Mouse (Mus musculus): ENCODE data around the gene Galnt11. TPM values are rescaled to one million over a fixed set of nuclear protein-coding genes. Genes with fewer than 3 reads are reported as not detected.
"Not testable (repeated sequence)": the region's sequence is repeated elsewhere in the genome, so short reads cannot be mapped to it uniquely, and the experiment has no call there.

Gene Galnt11
- polyA plus RNA-seq, 1 experiment = 10.5 TPM

GRCm38 (mm10) chr5:25224377-25224776, 2.7 kb downstream of the Galnt11 start:
- H3K4me3 ChIP-seq (ENCODE audit: insufficient read depth, low read depth, low read length); H3K27ac ChIP-seq (replicated peaks; ENCODE audit: low read depth, low read length); H3K4me1 ChIP-seq (ENCODE audit: control insufficient read depth, insufficient read depth, insufficient read length, low read length): not testable (repeated sequence)

GRCm38 (mm10) chr5:25243101-25243500, 21.4 kb downstream of the Galnt11 start:
- Histone ChIP-seq H3K4me3 (ENCODE audit: insufficient read depth, low read depth, low read length) (no peak overlapping the region), H3K4me1 (ENCODE audit: control insufficient read depth, insufficient read depth, insufficient read length, low read length) (no peaks in the 10 kb centered on the region), H3K27ac (replicated peaks; ENCODE audit: low read depth, low read length) (no peak overlapping the region)

GRCm38 (mm10) chr5:25245806-25246472, 24.2 kb downstream of the Galnt11 start:
- Histone ChIP-seq H3K4me1 (ENCODE audit: control insufficient read depth, insufficient read depth, insufficient read length, low read length) (no peaks in the 10 kb centered on the region), H3K27ac (replicated peaks; ENCODE audit: low read depth, low read length) (no peak overlapping the region), H3K4me3 (ENCODE audit: insufficient read depth, low read depth, low read length) (no peak overlapping the region)

- H3K27ac ChIP-seq (replicated peaks; ENCODE audit: low read depth, low read length) = no peak overlapping the region
- no peaks in the 10 kb centered on the region for H3K4me1 ChIP-seq (ENCODE audit: control insufficient read depth, insufficient read depth, insufficient read length, low read length)
Observed at GRCm38 (mm10) chr5:25246473-25246865, 24.8 kb downstream of the Galnt11 start.

GRCm38 (mm10) chr5:25247036-25247435, 25.3 kb downstream of the Galnt11 start:
- Histone ChIP-seq H3K27ac (replicated peaks; ENCODE audit: low read depth, low read length) (no peak overlapping the region), H3K4me3 (ENCODE audit: insufficient read depth, low read depth, low read length) (no peak overlapping the region), H3K4me1 (ENCODE audit: control insufficient read depth, insufficient read depth, insufficient read length, low read length) (no peaks in the 10 kb centered on the region)

More at GRCm38 (mm10) chr5:25246473-25246865, 24.8 kb downstream of the Galnt11 start:
- H3K4me3 ChIP-seq (ENCODE audit: insufficient read depth, low read depth, low read length) = no peak overlapping the region

- no peak overlapping the region for H3K27ac ChIP-seq (replicated peaks; ENCODE audit: low read depth, low read length)
- no peaks in the 10 kb centered on the region for H3K4me1 ChIP-seq (ENCODE audit: control insufficient read depth, insufficient read depth, insufficient read length, low read length)
- no peak overlapping the region for H3K4me3 ChIP-seq (ENCODE audit: insufficient read depth, low read depth, low read length)
Observed at GRCm38 (mm10) chr5:25252423-25252822, 30.7 kb downstream of the Galnt11 start.

GRCm38 (mm10) chr5:25252825-25253544, 31.3 kb downstream of the Galnt11 start:
- no peak overlapping the region for H3K27ac ChIP-seq (replicated peaks; ENCODE audit: low read depth, low read length)
- no peaks in the 10 kb centered on the region for H3K4me1 ChIP-seq (ENCODE audit: control insufficient read depth, insufficient read depth, insufficient read length, low read length)
- H3K4me3 ChIP-seq (ENCODE audit: insufficient read depth, low read depth, low read length) = no peak overlapping the region

- Histone ChIP-seq H3K27ac (replicated peaks; ENCODE audit: low read depth, low read length) (no peak overlapping the region), H3K4me1 (ENCODE audit: control insufficient read depth, insufficient read depth, insufficient read length, low read length) (no peaks in the 10 kb centered on the region), H3K4me3 (ENCODE audit: insufficient read depth, low read depth, low read length) (no peak overlapping the region)
Observed at GRCm38 (mm10) chr5:25254491-25254890, 32.8 kb downstream of the Galnt11 start.

- Histone ChIP-seq H3K4me3 (ENCODE audit: insufficient read depth, low read depth, low read length) (no peak overlapping the region), H3K27ac (replicated peaks; ENCODE audit: low read depth, low read length) (no peak overlapping the region), H3K4me1 (ENCODE audit: control insufficient read depth, insufficient read depth, insufficient read length, low read length) (no peaks in the 10 kb centered on the region)
Observed at GRCm38 (mm10) chr5:25256686-25257085, 35.0 kb downstream of the Galnt11 start.

- H3K27ac ChIP-seq (replicated peaks; ENCODE audit: low read depth, low read length) = no peak overlapping the region
- H3K4me1 ChIP-seq (ENCODE audit: control insufficient read depth, insufficient read depth, insufficient read length, low read length) = no peaks in the 10 kb centered on the region
- no peak overlapping the region for H3K4me3 ChIP-seq (ENCODE audit: insufficient read depth, low read depth, low read length)
Observed at GRCm38 (mm10) chr5:25261452-25261851, 39.7 kb downstream of the Galnt11 start.

- Histone ChIP-seq H3K4me1 (ENCODE audit: control insufficient read depth, insufficient read depth, insufficient read length, low read length) (no peaks in the 10 kb centered on the region), H3K4me3 (ENCODE audit: insufficient read depth, low read depth, low read length) (no peak overlapping the region), H3K27ac (replicated peaks; ENCODE audit: low read depth, low read length) (no peak overlapping the region)
Observed at GRCm38 (mm10) chr5:25262266-25262665, 40.6 kb downstream of the Galnt11 start.

GRCm38 (mm10) chr5:25268258-25268888, 46.7 kb downstream of the Galnt11 start:
- Histone ChIP-seq H3K27ac (replicated peaks; ENCODE audit: low read depth, low read length) (no peak overlapping the region), H3K4me1 (ENCODE audit: control insufficient read depth, insufficient read depth, insufficient read length, low read length) (no peaks in the 10 kb centered on the region), H3K4me3 (ENCODE audit: insufficient read depth, low read depth, low read length) (no peak overlapping the region)

- H3K27ac ChIP-seq (replicated peaks; ENCODE audit: low read depth, low read length) = no peak overlapping the region
- no peaks in the 10 kb centered on the region for H3K4me1 ChIP-seq (ENCODE audit: control insufficient read depth, insufficient read depth, insufficient read length, low read length)
- H3K4me3 ChIP-seq (ENCODE audit: insufficient read depth, low read depth, low read length) = no peak overlapping the region
Observed at GRCm38 (mm10) chr5:25275629-25276028, 53.9 kb downstream of the Galnt11 start.

GRCm38 (mm10) chr5:25276365-25276764, 54.7 kb downstream of the Galnt11 start:
- H3K27ac ChIP-seq (replicated peaks; ENCODE audit: low read depth, low read length) = no peak overlapping the region

GRCm38 (mm10) chr5:25283988-25284387, 62.3 kb downstream of the Galnt11 start:
- H3K27ac ChIP-seq (replicated peaks; ENCODE audit: low read depth, low read length) = no peak overlapping the region
- H3K4me1 ChIP-seq (ENCODE audit: control insufficient read depth, insufficient read depth, insufficient read length, low read length) = no peaks in the 10 kb centered on the region
- no peak overlapping the region for H3K4me3 ChIP-seq (ENCODE audit: insufficient read depth, low read depth, low read length)

More at GRCm38 (mm10) chr5:25276365-25276764, 54.7 kb downstream of the Galnt11 start:
- no peak overlapping the region for H3K4me3 ChIP-seq (ENCODE audit: insufficient read depth, low read depth, low read length)
- H3K4me1 ChIP-seq (ENCODE audit: control insufficient read depth, insufficient read depth, insufficient read length, low read length) = no peaks in the 10 kb centered on the region
